Mouse (Mus musculus) left cerebral cortex, adult 2 months (tissue): ENCODE measurements around the gene Exd2. TPM values are rescaled to one million over a fixed set of nuclear protein-coding genes. Genes with fewer than 3 reads are reported as not detected.

Source experiments
- DNase-seq, 2 experiments: peaks; one replicate each; pipeline ENCODE4 v3.0.0; 2021 to 2022; ENCODE audit warnings: low spot score in 2 of 2, mixed read lengths in 1 of 2; ENCODE audit errors: extremely low spot score in 1 of 2
- H3K27ac ChIP-seq: fragments of 200-600 bp; 2 replicates; pipeline ENCODE4 v1.8.1; 2022
- H3K4me3 ChIP-seq: fragments of 200-600 bp; 2 replicates; pipeline ENCODE4 v1.8.1; 2022
- CTCF ChIP-seq: fragments of 200-600 bp; IDR thresholded peaks from 2 replicates; pipeline ENCODE4 v1.8.1; 2022; ENCODE audit warnings: antibody characterized with exemption, mild to moderate bottlenecking, moderate library complexity
- intact Hi-C: fragments of 180-260 bp; cut with DNase I; formaldehyde crosslinking; loops from one replicate; pipeline ENCODE4 v1.15.1; 2025
- total RNA-seq, 2 experiments: library from RNA; stranded (reverse); gene quantifications; 2 replicates each; pipeline ENCODE4 v1.2.3; 2021

Gene Exd2
- total RNA-seq, 2 experiments from 2014 or later: 138 to 142 TPM

DNA sequence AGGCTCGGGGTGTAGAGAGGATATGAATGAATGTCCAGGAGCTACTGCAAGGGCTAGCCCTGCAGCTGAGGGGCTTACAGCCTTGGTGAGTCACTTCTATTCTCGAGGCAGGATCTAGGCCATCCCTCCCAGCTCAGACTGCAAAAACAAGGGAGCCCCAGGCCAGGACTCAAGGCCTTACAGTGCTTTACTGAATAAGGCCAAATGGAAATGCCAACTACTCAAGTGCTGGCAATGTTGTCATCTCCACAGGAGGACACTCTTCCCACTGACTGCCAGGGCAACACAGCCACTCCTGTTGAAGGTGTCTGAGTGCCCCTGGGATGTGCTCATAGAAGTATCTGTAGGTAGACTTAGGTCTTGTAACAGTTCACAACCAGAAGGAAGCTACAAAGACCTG is 63.6 kb downstream of the Exd2 start:
- TF ChIP-seq CTCF: no peak
- DNase-seq: no peak
- intact Hi-C loops: no loop called here
- Histone ChIP-seq H3K27ac (peak overlapping the region; percentile 84), H3K4me3 (no peak overlapping the region)

DNA sequence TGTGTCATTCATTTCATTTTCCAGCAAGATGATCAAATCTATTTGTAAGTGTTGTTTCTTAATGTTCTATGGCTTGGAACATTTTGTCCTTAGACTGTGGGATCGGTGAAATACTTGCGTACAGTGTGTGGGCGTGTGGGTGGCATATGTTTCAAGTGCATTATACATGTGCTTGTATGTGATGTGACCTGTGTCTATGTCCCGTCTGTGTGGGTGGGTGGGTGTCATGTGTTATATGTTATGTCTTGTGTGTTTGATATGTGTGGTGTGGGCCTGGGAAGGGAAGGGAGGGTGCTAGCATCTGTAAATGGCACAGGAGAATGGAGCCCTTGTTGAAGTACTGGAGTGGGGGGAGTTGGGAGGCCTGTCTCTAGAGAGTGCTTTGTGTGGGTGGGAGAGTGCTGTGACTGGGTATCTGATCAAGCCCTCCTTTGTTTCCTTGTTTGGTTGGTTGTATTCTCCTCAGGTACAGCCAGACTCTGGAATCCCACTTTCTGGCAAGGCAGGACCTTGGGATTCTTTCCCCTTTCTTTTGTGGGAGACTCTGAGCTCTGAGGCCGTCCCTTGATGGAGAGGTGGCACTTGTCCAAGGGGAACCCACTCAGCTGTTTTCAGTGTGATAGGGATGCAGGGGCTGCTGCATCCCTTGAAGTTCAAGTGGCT is 65.0 kb downstream of the Exd2 start:
- peak in 1 of 2 experiments; percentile 29 for DNase-seq
- intact Hi-C loops: no loop called here
- no peak for TF ChIP-seq CTCF
- no peak overlapping the region for H3K4me3 ChIP-seq
- H3K27ac ChIP-seq: peak overlapping the region; percentile 84

- Histone ChIP-seq H3K27ac (no peak overlapping the region), H3K4me3 (no peak overlapping the region)
- no peak for TF ChIP-seq CTCF
- intact Hi-C loops: no loop called here
- DNase-seq: no peak
These were observed 67.2 kb downstream of the Exd2 start for GRCm38 (mm10) chr12:80530052-80530451.

GRCm38 (mm10) chr12:80530630-80531029 is 67.7 kb downstream of the Exd2 start:
- intact Hi-C loops: no loop called here
- H3K4me3 ChIP-seq: no peak overlapping the region

DNA sequence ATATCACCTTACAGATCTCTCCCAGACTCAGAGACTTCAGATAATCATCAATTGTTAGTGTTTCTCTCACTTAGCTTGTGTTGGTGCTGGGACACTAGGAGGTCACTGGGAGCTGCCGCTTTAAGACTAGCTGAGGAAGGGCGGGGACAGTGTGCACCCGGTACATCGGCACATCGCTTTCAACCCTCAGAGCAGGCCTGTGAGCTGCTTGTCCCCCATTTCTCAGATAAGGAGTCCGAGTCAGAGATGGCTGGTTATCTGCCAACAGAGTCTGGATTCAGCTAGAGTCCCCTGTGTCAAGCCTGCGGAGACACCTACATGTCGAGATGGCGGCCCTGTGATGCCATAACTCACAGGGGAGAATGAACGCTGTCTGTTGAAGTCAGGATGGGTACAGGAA is 68.7 kb downstream of the Exd2 start:
- no peak for DNase-seq
- H3K27ac ChIP-seq: no peak overlapping the region
- no peak overlapping the region for H3K4me3 ChIP-seq
- TF ChIP-seq CTCF: no peak
- intact Hi-C loops: no loop called here

More at GRCm38 (mm10) chr12:80530630-80531029, 67.7 kb downstream of the Exd2 start:
- H3K27ac ChIP-seq: no peak overlapping the region
- no peak for TF ChIP-seq CTCF
- DNase-seq: no peak

DNA sequence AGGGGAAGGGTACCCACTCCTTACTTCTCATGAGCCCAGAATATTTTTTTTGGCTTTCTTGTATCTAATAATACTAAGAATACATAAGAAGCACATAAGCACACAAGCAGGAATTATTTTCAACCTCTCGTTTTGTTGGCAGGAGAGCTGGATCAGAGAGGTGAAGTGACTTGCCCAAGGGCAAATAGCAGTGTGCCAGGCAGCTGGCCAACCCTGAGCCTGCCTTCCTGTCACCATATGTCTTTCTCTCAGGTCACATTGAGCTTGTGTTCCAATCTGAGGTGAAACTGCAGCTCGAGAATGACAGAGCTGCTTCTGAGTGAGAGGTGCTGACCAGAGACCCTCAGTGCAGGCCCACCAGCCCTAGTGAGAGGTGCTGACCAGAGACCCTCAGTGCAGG is 71.0 kb downstream of the Exd2 start:
- DNase-seq: no peak
- intact Hi-C loops: no loop called here
- no peak overlapping the region for H3K4me3 ChIP-seq
- no peak for TF ChIP-seq CTCF
- H3K27ac ChIP-seq: no peak overlapping the region

DNA sequence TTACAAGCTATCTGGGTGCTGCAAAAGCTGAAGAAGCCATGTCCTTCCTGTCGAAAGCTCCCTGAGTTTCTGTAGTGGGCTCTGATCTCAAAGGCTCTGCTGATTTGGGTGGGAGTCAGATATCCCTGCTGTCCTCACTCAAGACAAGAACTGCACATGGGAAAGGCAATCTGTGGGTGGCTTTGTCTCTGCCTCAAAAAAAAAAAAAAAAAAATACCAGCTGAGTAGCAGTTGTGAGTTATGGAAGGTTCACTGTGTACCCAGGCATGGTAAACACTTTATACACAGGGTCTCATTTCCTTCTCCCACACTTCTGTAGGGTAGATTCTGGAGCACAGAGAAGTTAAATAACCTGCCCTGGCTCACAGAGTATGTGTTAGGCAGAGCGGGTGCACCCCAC is 74.4 kb downstream of the Exd2 start:
- no peak for DNase-seq
- TF ChIP-seq CTCF: no peak
- Histone ChIP-seq H3K4me3 (no peak overlapping the region), H3K27ac (no peak overlapping the region)
- intact Hi-C loops: no loop called here

DNA sequence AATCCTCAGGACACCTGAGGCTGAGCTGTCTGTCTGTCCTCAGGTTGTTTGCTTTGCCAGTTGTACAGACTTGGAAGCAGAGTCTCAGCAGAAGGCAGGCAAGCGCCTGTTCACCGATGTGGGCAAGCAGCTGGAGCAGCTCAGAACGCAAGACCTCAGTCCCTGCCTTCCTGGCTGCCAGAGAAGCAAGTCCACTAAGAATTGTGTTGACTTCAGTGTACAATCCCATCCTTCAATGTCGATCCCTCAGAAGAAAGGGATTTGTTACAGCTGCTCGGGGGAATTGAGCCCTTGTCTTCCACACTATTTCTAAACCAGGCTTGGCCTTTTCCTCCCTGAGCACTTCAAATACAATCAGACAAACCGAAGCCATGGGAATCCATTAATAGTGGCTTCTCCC is 75.4 kb downstream of the Exd2 start:
- Histone ChIP-seq H3K27ac (no peak overlapping the region), H3K4me3 (no peak overlapping the region)
- intact Hi-C loops: no loop called here
- TF ChIP-seq CTCF: no peak
- DNase-seq: no peak

DNA sequence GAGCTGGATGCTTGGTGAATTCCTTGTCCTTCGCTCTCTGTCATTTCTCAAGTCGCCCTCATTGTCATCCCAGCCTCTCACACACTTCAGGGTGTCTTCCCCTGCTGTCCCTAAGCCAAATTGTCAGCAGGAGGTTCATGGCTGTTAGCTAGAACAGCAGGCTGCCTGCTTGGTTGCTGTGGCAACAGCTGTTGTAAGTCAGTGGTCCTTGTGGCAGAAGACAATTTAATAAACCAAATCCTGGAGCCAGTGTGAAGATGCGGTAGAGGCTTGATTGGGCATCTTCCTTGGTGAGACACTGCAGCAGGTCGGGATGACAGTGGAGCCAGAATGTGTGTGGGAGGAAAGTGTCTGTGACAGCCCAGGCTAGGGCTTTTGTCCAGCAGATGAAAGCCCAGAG is 82.4 kb downstream of the Exd2 start:
- DNase-seq: no peak
- Histone ChIP-seq H3K4me3 (no peak overlapping the region), H3K27ac (no peak overlapping the region)
- no peak for TF ChIP-seq CTCF
- intact Hi-C loops: no loop called here

GRCm38 (mm10) chr12:80549646-80550045 is 86.8 kb downstream of the Exd2 start:
- no peak overlapping the region for H3K4me3 ChIP-seq
- no peak for TF ChIP-seq CTCF
- no peak overlapping the region for H3K27ac ChIP-seq
- intact Hi-C loops: no loop called here
- DNase-seq: no peak

Other genes starting within 250 kb of the Exd2 start
- 100 to 1,000 TPM; 125 to 130 TPM for gene Actn1, start 202.7 kb upstream of the Exd2 start, total RNA-seq
- gene Dcaf5, start 26.5 kb upstream of the Exd2 start, total RNA-seq: 10 to 100 TPM; 75.9 to 80.7 TPM
- gene Galnt16, start 55.2 kb downstream of the Exd2 start, total RNA-seq: 10 to 100 TPM; 94.6 to 94.9 TPM
- 10 to 100 TPM; 36.6 to 40.8 TPM for gene Slc39a9, start 180.8 kb downstream of the Exd2 start, total RNA-seq
- gene Erh, start 181.2 kb downstream of the Exd2 start, total RNA-seq: 10 to 100 TPM; 33.7 to 36.8 TPM
- gene Plekhd1, start 229.5 kb downstream of the Exd2 start, total RNA-seq: 1 to 10 TPM; 2.2 to 2.8 TPM